Mouse (Mus musculus) cerebellum, postnatal 4 days (tissue): ENCODE data around the gene Epo.

Source experiments
- DNase-seq, 2 experiments: peaks; one replicate each; pipeline ENCODE4 v3.0.0; 2022; ENCODE audit warnings: low spot score in 2 of 2, mixed read lengths in 1 of 2

Epo gene

GRCm38 (mm10) chr5:137519691-137520550 is 13.1 kb downstream of the Epo start:
- no peak for DNase-seq

GRCm38 (mm10) chr5:137518436-137518835 is 14.6 kb downstream of the Epo start, which contains the start of gene Gigyf1:
Gene Gigyf1, plus strand, starts transcription at chr5:137518548.
- DNase-seq, result no peak

- no peak for DNase-seq
Observed at GRCm38 (mm10) chr5:137514811-137515210, 18.2 kb downstream of the Epo start.

- DNase-seq, result no peak
Observed at GRCm38 (mm10) chr5:137513951-137514721, 18.9 kb downstream of the Epo start.

- no peak for DNase-seq
Observed at GRCm38 (mm10) chr5:137512847-137513794, 19.9 kb downstream of the Epo start.

DNA sequence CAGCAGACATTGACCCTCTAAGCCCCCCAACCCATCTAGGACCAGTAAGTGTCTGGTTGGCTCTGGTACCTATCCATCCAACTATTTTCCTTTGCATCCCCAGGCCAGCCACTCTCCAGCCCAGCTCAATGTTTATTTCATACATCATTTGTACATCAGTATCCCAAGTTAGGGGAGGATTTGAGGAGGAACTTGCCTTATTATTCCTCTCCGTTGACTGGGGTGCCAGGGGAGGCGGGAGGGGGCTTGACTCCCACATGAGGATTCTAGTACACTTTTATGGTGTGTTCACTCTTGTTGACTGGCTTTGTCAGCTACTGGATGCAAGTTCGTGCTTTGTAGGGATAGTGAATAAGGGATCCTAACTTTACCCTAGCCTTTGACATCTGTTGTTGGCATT is 21.3 kb downstream of the Epo start:
- DNase-seq, result no peak

DNA sequence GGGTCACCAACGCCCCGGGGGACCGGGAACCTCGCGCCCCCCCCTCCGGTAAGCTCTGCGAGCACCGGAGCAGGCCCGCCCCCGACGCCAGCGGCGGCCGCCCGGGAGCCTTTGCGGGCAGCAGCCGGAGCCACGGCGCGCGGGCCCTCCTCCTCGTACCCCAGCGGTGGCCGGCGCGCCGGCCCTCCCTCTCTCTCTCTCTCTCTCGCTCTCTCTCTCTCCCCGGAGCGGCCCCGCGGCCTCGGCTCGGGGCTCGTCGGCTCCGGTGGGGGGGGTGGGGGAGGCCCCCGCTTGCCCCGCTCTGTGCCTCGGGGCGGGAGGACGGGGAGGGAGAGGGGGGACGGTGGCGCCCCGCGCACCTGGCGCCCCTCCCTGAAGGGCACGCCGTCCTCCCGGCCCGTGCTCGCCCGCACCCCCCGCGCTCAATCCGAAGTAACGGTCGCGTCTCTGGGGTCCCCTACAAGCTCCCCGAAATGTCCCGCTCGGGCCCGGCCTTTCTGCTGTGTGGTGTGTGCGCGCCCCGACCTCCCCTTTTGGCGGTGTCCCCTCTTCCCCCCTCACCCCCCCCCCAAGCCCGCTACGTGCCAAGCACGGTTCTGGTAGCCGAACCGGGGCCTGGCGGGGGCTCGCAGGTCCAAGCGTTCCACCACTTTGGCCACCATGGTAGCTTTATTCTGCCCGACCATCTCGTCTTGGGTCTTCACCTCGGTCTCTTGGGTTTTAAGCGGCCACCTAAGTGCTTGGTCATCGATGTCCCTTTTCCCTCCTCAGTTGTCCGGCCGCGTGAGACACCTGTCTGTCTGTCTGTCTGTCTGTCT is 22.3 kb downstream of the Epo start:
- DNase-seq, result no peak

DNA sequence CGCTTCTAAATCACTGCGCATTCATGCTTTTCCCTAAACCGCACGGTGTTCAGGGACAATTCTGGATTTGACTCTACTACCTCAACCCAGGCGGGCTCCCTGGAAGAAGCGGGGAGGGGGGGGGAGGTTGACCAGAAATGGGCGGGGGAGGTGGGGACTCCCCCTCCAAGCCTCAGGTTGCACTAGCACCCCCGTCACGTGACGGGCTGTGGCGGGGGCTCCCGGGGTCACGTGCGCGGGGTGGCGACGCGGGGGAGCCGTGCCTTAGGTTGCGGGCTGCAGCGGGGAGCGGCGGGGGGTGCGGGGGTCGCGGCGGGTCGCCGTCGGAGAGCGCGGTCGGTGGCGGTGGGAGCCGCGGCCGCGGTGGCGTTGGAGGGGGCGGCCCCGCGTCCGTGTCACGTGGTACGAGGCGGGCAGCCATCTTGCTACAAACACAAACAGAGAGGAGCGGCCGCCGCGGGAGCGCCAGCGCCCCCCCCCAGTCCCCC is 23.0 kb downstream of the Epo start:
- peak; percentile 66 to 80 for DNase-seq

DNA sequence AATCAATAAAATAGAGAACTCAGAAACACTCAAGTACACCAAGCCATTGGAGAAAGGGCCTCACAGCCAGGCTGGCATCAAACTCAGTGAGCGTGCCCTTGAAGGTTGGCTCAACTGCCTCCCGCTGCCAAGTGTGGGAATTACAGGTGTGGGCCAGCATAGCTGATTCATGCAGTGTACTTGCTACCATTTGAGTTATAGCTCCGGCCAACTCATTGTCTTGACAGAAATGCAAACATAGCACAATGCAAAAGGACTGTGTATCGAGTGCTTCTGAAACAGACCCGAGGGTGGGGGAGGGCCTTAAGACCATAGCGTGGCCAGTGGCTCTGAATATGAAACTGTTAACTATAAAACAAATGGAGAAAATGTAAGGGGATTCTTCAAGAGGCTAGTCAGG is 29.0 kb downstream of the Epo start:
- no peak for DNase-seq

GRCm38 (mm10) chr5:137502667-137503110 is 30.4 kb downstream of the Epo start:
- DNase-seq, result peak; percentile 76 to 89

- peak; percentile 98 to 99 for DNase-seq
Observed at GRCm38 (mm10) chr5:137501709-137502666, 31.1 kb downstream of the Epo start, which contains the start of gene Pop7. Gene Pop7, minus strand, starts transcription at chr5:137502518.

GRCm38 (mm10) chr5:137500186-137500585 is 32.9 kb downstream of the Epo start:
- DNase-seq, result no peak

- DNase-seq, result no peak
Observed at GRCm38 (mm10) chr5:137493831-137494230, 39.2 kb downstream of the Epo start.

DNA sequence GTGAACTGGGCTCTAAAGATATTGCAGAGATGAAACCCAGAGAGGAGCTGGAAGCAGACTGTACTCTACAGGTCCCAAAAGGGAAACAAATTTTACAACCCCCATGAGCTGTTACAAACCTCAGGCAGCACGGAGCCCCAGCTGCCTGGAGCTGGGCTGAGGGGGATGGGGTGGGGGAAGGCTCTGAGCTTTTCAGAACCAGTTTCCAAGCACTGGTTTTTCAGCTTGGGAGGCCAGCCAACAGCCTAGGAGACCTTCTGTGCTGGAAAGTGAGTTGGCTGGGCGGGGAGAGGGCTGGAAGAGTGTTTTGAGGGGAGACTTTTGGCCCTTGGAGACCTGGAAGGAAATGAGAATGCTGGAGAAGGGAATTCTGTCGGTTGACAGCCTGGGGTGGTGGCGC is 41.5 kb downstream of the Epo start:
- peak in 1 of 2 experiments; percentile 36 for DNase-seq

- DNase-seq, result no peak
Observed at GRCm38 (mm10) chr5:137487616-137488015, 45.4 kb downstream of the Epo start.

DNA sequence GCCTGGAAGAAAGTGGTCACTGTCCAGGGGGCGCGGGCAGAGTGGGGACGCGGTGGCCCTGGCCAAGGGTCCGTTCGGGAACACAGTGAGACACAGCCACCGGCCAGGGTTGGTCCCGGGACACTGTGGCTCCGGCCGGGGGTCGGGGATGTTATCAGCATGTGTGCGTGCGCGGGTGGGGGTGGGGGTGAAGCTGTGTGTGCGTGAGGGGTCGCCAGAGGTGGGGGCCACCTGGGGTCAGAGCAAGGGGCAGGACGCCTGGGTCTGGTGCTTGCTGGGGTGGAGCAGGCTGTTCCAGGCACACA is 47.2 kb downstream of the Epo start:
- no peak for DNase-seq

GRCm38 (mm10) chr5:137485071-137485850 is 47.8 kb downstream of the Epo start:
- no peak for DNase-seq

GRCm38 (mm10) chr5:137481897-137482296 is 51.1 kb downstream of the Epo start:
- no peak for DNase-seq

GRCm38 (mm10) chr5:137481138-137481537 is 51.9 kb downstream of the Epo start:
- DNase-seq, result peak; percentile 53 to 86
